Mouse (Mus musculus): Measurements from ENCODE around the gene Brms1.

Gene Brms1

GRCm38 (mm10) chr19:5039301-5040114 lies 1.6 kb upstream of the Brms1 start:
- no peak for DNase-seq (ENCODE audit: low spot score)

- no peak for DNase-seq (ENCODE audit: low spot score)
Measured at GRCm38 (mm10) chr19:5041588-5041987, 434 bp downstream of the Brms1 start.

- DNase-seq (ENCODE audit: low spot score): no peak
Measured at GRCm38 (mm10) chr19:5045531-5045930, 4.4 kb downstream of the Brms1 start.

GRCm38 (mm10) chr19:5048138-5049056 lies 7.2 kb downstream of the Brms1 start:
- DNase-seq (ENCODE audit: low spot score): no peak

- DNase-seq (ENCODE audit: low spot score): no peak
Measured at GRCm38 (mm10) chr19:5049325-5049724, 8.2 kb downstream of the Brms1 start.

- DNase-seq (ENCODE audit: low spot score): no peak
Measured at GRCm38 (mm10) chr19:5050047-5050905, 9.1 kb downstream of the Brms1 start, which contains the start of gene Rin1. Gene Rin1, plus strand, starts transcription at chr19:5050481.

- no peak for DNase-seq (ENCODE audit: low spot score)
Measured at GRCm38 (mm10) chr19:5051031-5051430, 9.9 kb downstream of the Brms1 start.

- DNase-seq (ENCODE audit: low spot score): no peak
Measured at GRCm38 (mm10) chr19:5051515-5051914, 10.4 kb downstream of the Brms1 start.

- no peak for DNase-seq (ENCODE audit: low spot score)
Measured at GRCm38 (mm10) chr19:5052166-5052822, 11.1 kb downstream of the Brms1 start.

- DNase-seq (ENCODE audit: low spot score): no peak
Measured at GRCm38 (mm10) chr19:5052853-5053252, 11.7 kb downstream of the Brms1 start.

- peak; percentile 56 for DNase-seq (ENCODE audit: low spot score)
Measured at GRCm38 (mm10) chr19:5053909-5054308, 12.8 kb downstream of the Brms1 start.

- DNase-seq (ENCODE audit: low spot score): no peak
Measured at GRCm38 (mm10) chr19:5056251-5056650, 15.1 kb downstream of the Brms1 start.

GRCm38 (mm10) chr19:5057876-5058775 lies 17.0 kb downstream of the Brms1 start:
- no peak for DNase-seq (ENCODE audit: low spot score)

GRCm38 (mm10) chr19:5058801-5059771 lies 17.9 kb downstream of the Brms1 start:
- DNase-seq (ENCODE audit: low spot score): no peak

GRCm38 (mm10) chr19:5060365-5061330 lies 19.5 kb downstream of the Brms1 start:
- no peak for DNase-seq (ENCODE audit: low spot score)

- no peak for DNase-seq (ENCODE audit: low spot score)
Measured at GRCm38 (mm10) chr19:5062041-5062440, 20.9 kb downstream of the Brms1 start.

GRCm38 (mm10) chr19:5062446-5062845 lies 21.3 kb downstream of the Brms1 start:
- DNase-seq (ENCODE audit: low spot score): no peak

- no peak for DNase-seq (ENCODE audit: low spot score)
Measured at GRCm38 (mm10) chr19:5065104-5065503, 23.9 kb downstream of the Brms1 start.
